Mouse (Mus musculus): ENCODE results near the gene Svbp.

Gene Svbp

GRCm38 (mm10) chr4:119190618-119191017 lies 4.5 kb upstream of the Svbp start:
- DNase-seq (ENCODE audit: low read depth), result peak; percentile 87

DNA sequence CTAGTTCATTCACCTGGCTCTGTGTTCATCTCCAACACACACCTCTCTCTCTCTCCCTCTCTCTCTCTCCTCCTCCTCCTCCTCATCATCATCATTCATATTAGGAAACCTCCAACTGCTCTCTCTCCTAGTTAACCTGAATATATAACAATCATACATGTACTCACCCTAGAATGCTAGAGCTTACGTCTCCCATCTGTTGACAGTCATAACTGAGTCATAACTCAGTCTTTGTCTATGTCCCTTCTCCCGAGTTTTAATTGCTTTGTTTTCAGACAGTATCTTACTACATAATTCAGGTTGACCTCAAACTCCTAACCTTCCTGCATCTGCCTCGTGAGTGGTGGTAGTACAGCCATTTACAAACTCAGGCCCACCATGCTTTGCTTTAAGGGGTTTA lies 3.8 kb upstream of the Svbp start:
- DNase-seq (ENCODE audit: low read depth), result no peak

GRCm38 (mm10) chr4:119192757-119193156 lies 2.3 kb upstream of the Svbp start:
- DNase-seq (ENCODE audit: low read depth), result no peak

- DNase-seq (ENCODE audit: low read depth), result no peak
Observed at GRCm38 (mm10) chr4:119195582-119196320, 645 bp downstream of the Svbp start.

- no peak for DNase-seq (ENCODE audit: low read depth)
Observed at GRCm38 (mm10) chr4:119198105-119198504, 3.0 kb downstream of the Svbp start.

DNA sequence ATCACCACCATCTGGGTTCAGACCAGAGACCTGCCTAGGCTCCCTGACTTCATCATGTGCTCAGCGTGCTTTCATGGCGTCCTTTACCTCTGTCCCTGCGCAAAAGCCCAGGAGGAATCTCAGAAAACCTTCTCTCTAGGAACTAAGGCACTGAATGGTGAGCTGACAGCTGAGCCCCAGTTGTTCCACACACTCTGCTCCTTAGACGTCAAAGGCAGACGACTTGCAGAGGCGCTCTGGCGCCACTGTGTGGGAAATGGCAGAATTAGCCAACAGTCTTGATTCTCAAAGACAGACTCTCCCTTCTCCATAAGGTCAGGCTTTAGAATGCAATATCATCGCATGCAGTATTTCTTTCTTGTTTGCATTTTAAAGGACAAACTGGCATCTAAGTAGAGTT lies 9.6 kb downstream of the Svbp start:
- DNase-seq (ENCODE audit: low read depth), result peak; percentile 74

GRCm38 (mm10) chr4:119216667-119217066 lies 21.6 kb downstream of the Svbp start:
- no peak for DNase-seq (ENCODE audit: low read depth)

DNA sequence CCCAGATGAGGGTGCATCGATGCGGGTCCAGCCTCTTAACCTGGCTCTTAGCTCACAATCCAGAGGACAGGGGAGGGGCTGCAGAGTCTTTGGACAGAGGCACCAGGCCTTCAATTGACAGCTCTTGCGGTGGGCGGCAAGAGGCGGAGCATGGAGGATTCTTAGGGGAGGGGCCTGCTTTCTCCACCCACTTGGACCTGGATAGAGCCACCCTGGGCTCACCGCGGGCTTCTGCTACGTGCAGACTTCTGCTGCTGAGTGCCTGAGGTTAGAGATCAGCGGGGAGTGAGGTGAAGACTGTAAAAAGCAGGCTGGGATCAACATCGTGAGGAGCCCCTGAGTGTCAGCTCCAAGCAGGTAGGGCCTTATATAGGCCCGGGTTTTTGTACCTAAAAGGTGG lies 23.1 kb downstream of the Svbp start, which contains the start of gene Tmem269:
Tmem269 (minus strand) TSS at position 49 of the 400 bp plus-strand sequence.
- no peak for DNase-seq (ENCODE audit: low read depth)

DNA sequence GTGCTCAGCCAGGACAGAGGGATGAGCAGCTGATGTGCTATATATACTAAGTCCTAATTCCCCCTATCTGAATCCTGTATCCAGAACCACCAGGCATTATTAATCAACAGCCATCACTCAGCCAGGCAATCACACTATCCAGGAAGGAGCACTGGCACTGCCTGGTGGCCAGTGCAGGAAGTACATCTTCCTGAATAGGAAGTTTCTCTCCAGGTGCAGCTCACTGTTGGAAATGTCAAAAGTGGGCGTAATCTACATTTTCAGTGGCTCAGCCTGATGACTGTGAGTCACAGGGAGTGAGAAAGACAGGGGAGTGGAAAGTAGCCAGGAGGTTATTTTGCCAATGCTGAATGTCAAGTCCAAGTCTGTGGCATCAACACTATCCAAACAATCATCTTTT lies 28.6 kb downstream of the Svbp start:
- peak; percentile 70 for DNase-seq (ENCODE audit: low read depth)

GRCm38 (mm10) chr4:119224534-119224933 lies 29.4 kb downstream of the Svbp start:
- no peak for DNase-seq (ENCODE audit: low read depth)

DNA sequence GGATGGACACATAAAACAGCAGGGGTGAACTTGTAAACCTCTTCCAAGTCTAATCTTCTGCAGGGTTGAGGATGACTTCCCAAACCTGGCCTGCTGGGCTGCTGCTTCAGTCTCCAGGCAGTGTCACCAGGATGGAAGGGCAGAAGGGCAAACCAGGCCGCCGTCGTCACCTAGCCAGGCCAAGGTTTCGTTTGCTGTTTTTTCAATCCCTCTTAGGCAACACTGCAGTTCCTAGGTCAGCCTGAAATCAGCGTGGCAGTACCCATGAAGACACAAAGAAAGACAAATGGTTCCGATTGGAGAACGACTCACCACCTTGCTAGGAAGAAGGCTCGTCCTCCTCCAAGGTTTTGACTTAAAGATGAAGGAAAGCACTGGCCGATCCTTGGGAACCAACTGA lies 30.6 kb downstream of the Svbp start:
- no peak for DNase-seq (ENCODE audit: low read depth)

DNA sequence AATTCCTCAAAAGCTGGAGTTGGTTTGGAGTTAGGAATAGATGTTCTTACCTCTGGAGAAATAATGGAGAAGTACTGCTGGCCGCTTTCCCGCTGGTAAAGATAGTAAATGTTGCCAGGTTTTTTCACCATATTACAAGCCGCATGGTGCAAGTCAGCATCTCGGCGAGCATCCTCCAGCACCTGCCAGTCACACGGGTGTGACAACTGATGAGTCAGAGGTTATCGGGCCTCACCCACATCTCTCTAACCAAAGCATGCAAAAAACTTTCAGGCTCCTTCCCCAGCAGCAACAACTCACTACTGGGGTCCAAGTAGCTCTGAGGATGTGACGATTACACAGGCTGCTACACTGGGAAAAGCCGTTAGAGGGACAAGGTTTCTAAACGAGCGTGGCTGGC lies 31.6 kb downstream of the Svbp start:
- DNase-seq (ENCODE audit: low read depth), result no peak

- peak; percentile 100 for DNase-seq (ENCODE audit: low read depth)
Observed at GRCm38 (mm10) chr4:119232410-119233255, 37.5 kb downstream of the Svbp start, which contains the start of the genes AU022252 and P3h1. AU022252 (minus strand) TSS chr4:119232712. P3h1 (plus strand) TSS chr4:119232915.

GRCm38 (mm10) chr4:119233256-119233901 lies 38.3 kb downstream of the Svbp start:
- no peak for DNase-seq (ENCODE audit: low read depth)

DNA sequence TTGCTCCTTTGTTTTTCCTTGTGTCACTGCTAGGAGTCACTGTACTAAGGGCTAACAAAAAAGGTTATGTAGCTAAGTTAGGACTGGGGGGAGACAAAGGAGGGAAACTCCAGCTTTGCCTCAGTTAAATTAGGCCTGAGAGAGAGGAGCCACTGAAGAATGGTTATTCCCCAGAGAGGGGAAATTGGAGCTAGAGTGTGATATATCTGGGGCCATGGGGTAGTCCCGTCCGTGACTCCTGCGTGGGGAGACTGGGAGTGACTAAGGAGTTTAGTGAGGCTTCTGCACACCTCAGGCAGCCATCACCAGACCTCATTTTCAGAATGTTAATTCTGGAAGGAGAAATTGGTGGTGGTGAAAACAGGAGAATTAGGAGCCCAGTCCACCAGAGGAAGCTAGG lies 39.2 kb downstream of the Svbp start:
- no peak for DNase-seq (ENCODE audit: low read depth)

GRCm38 (mm10) chr4:119238661-119239060 lies 43.6 kb downstream of the Svbp start:
- no peak for DNase-seq (ENCODE audit: low read depth)

DNA sequence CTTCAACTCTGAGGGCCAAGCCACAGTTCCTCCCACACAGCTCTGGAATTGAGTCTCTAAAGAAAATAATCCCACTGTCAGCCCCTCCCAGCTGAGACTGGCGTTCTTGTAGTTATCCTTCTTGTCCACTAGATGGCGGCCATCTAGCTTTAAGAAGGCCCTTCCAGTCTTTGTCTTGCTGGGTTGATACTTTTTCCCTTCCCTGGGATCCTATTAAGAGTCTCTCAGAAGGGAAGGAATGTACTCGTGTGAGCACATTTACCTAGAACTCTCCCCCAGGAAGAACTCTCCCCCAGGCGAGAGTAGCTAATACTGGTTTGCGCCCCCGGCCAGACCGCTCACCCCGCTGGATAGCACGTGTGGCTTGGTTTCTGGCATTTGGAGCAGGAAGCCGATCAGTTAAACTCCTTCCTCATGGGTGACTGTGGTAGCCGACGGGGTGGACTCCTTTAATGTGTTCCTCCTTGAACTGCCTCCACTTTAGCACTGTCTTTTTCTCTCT lies 44.1 kb downstream of the Svbp start:
- peak; percentile 72 for DNase-seq (ENCODE audit: low read depth)

DNA sequence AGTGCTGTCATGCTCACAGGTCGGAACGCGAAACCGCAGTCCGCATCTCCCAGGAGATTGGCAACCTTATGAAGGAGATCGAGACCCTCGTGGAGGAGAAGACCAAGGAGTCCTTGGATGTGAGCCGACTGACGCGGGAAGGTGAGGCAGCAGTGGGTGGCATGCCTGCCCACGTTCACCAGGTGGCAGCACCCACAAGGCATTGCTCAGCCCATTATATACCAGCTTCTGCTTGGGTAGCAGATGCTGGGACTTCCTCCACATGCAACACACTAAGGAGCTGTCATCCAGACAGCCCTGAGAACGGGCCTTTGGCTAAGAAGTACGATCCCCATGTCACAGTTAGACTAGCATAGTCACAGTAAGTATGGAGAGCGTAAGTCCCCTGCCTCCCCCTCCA lies 46.6 kb downstream of the Svbp start:
- no peak for DNase-seq (ENCODE audit: low read depth)

GRCm38 (mm10) chr4:119242571-119242970 lies 47.5 kb downstream of the Svbp start:
- no peak for DNase-seq (ENCODE audit: low read depth)

DNA sequence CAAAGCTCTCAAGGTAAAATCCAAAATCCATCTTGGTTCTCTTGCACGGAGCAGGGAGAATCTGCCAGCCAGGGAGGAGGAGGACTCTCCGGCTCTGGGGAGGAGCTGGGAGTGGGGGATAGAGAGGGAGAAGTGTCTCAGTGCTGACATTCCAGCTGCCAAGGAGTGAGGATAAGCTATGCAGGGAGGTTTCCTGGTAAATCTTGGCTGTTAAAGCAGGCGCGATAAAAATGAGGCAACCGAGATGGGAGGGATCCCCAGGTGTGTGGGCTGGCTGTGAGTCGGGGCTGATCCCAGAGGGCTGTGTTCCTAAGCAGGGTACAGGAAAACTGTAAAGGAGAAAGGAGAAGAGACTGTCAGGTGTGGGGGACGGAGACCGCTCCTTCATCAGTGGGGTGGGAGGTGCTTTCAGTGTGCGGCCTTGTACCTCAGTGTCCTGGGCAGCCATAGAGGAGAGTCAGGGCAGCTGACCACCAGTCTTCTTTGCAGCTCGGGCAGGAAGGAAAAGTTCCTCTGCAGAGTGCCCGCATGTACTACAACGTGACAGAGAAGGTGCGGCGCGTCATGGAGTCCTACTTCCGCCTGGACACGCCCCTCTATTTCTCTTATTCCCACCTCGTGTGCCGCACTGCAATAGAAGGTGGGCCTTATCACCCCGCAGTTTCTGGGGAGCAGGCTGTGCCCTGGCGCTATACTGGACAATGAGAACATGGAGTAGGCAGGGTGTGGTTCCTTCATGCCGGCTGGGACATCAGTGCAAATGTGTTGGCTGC lies 49.5 kb downstream of the Svbp start:
- DNase-seq (ENCODE audit: low read depth), result no peak

- no peak for DNase-seq (ENCODE audit: low read depth)
Observed at GRCm38 (mm10) chr4:119245556-119245955, 50.5 kb downstream of the Svbp start.

- no peak for DNase-seq (ENCODE audit: low read depth)
Observed at GRCm38 (mm10) chr4:119245961-119246360, 50.9 kb downstream of the Svbp start.

All from c-Kit-positive CD71-positive TER-119-negative erythroid progenitor cells, embryonic 14.5 days (primary cell).